Mouse (Mus musculus) left cerebral cortex, adult 9 months (tissue): Measurements from ENCODE around the gene Wdr4.

Source experiments
- DNase-seq, 2 experiments: peaks; one replicate each; pipeline ENCODE4 v3.0.0; 2022; ENCODE audit warnings: low spot score in 2 of 2

Wdr4 gene

GRCm38 (mm10) chr17:31497726-31498125 lies 22.1 kb downstream of the Wdr4 start:
- DNase-seq: no peak

- no peak for DNase-seq
These were observed 24.8 kb downstream of the Wdr4 start for GRCm38 (mm10) chr17:31494989-31495388.

GRCm38 (mm10) chr17:31492416-31492815 lies 27.4 kb downstream of the Wdr4 start:
- peak; percentile 37 to 82 for DNase-seq

- no peak for DNase-seq
These were observed 28.4 kb downstream of the Wdr4 start for GRCm38 (mm10) chr17:31491355-31491754.

- no peak for DNase-seq
These were observed 32.2 kb downstream of the Wdr4 start for GRCm38 (mm10) chr17:31487433-31488060.

GRCm38 (mm10) chr17:31486616-31487198 lies 33.1 kb downstream of the Wdr4 start:
- DNase-seq: no peak

- DNase-seq: no peak
These were observed 40.5 kb downstream of the Wdr4 start for GRCm38 (mm10) chr17:31479108-31479844.

- DNase-seq: no peak
These were observed 41.2 kb downstream of the Wdr4 start for GRCm38 (mm10) chr17:31478606-31479005.

GRCm38 (mm10) chr17:31474388-31474787 lies 45.4 kb downstream of the Wdr4 start:
- no peak for DNase-seq

- no peak for DNase-seq
These were observed 48.9 kb downstream of the Wdr4 start for GRCm38 (mm10) chr17:31470766-31471418.

- no peak for DNase-seq
These were observed 51.3 kb downstream of the Wdr4 start for GRCm38 (mm10) chr17:31468496-31468895.

GRCm38 (mm10) chr17:31466854-31467253 lies 52.9 kb downstream of the Wdr4 start:
- no peak for DNase-seq

- DNase-seq: no peak
These were observed 57.3 kb downstream of the Wdr4 start for GRCm38 (mm10) chr17:31462506-31462905.

GRCm38 (mm10) chr17:31460416-31460815 lies 59.4 kb downstream of the Wdr4 start:
- DNase-seq: no peak

- peak; percentile 48 to 65 for DNase-seq
These were observed 62.8 kb downstream of the Wdr4 start for GRCm38 (mm10) chr17:31456723-31457567.

- DNase-seq: no peak
These were observed 65.7 kb downstream of the Wdr4 start for GRCm38 (mm10) chr17:31454056-31454455.

- no peak for DNase-seq
These were observed 66.3 kb downstream of the Wdr4 start for GRCm38 (mm10) chr17:31453476-31453875.

- DNase-seq: no peak
These were observed 67.0 kb downstream of the Wdr4 start for GRCm38 (mm10) chr17:31452816-31453215.

GRCm38 (mm10) chr17:31451179-31451708 lies 68.5 kb downstream of the Wdr4 start:
- peak in 1 of 2 experiments; percentile 40 for DNase-seq

- no peak for DNase-seq
These were observed 69.6 kb downstream of the Wdr4 start for GRCm38 (mm10) chr17:31450206-31450605.

- DNase-seq: peak in 1 of 2 experiments; percentile 40
These were observed 71.3 kb downstream of the Wdr4 start for GRCm38 (mm10) chr17:31448519-31448918.
